Mouse (Mus musculus) megakaryocyte, embryonic 14.5 days (primary cell): ENCODE results near the gene Sstr2.

ENCODE experiments used
- FLI1 ChIP-seq: IDR thresholded peaks from 2 replicates; pipeline ENCODE4 v1.6.1; 2012; ENCODE audit warnings: low read length, inconsistent platforms, mixed read lengths
- GATA1 ChIP-seq: IDR thresholded peaks from 3 replicates; pipeline ENCODE4 v1.6.1; 2012; ENCODE audit warnings: mixed read lengths, low read length, inconsistent platforms, borderline replicate concordance

- TF ChIP-seq GATA1: no peak
- TF ChIP-seq FLI1: no peak
Measured at GRCm38 (mm10) chr11:113631862-113632261, 12.7 kb downstream of the Sstr2 start.
